Comparison of ENCODE assay signal across 8 mouse cellular contexts in the genomic region with DNA sequence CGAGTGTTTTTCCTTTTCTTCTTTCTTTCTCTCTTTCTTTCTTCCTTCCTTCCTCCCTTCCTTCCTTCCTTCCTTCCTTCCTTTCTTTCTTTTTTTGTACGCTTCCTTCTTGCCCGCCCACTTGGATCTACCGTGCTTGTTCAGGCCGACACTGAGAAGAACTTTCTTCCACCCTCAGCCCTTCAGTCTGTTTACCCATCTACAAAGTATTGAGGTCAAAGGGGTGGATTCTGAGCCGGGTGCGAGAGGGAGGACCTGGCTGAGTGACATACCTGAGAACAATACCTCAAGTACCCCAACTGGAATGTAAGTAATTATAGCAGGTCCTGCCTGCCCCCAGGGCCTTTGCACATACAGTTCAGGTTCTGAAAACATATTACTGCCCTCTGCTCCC. TPM values are rescaled to one million over a fixed set of nuclear protein-coding genes. Genes with fewer than 3 reads are reported as not detected.
DNase-seq lines count a peak whose midpoint lies in the region; ATAC-seq and TF ChIP-seq lines count a peak whose summit lies in the region.

No protein-coding gene starts in this region.

- peaks cover 23% of the 10 kb centered on the region for H3K27me3 ChIP-seq in heart, embryonic 12.5 days (replicated peaks)
- H3K27me3 ChIP-seq in CH12.LX (replicated peaks) = no peaks in the 10 kb centered on the region
- no peaks in the 10 kb centered on the region for H3K27me3 ChIP-seq in forebrain, postnatal 0 days (ENCODE audit: insufficient read depth, low read length)
- H3K27me3 ChIP-seq in lung, embryonic 16.5 days (ENCODE audit: control insufficient read depth, insufficient read depth, low read depth, low read length) = no peaks in the 10 kb centered on the region

- peaks cover 12% of the 10 kb centered on the region; the same call in 1 of the 2 replicates for H3K79me2 ChIP-seq in CH12.LX (replicated peaks; ENCODE audit: control insufficient read depth, extremely low read depth, insufficient read depth, poor library complexity, severe bottlenecking)

- no peak for ATAC-seq in heart, embryonic 12.5 days (ENCODE audit: insufficient number of reproducible peaks, low FRiP score)
- no peak for ATAC-seq in forebrain, postnatal 0 days
- ATAC-seq in lung, embryonic 16.5 days (ENCODE audit: low read depth) = peak; percentile 10; the same call in 1 of the 2 replicates

- TF ChIP-seq EP300 in CH12.LX (IDR thresholded peaks at IDR 0.05; ENCODE audit: low read length) = no peak

- peaks cover 20% of the 10 kb centered on the region for H3K36me3 ChIP-seq in heart, embryonic 12.5 days
- H3K36me3 ChIP-seq in CH12.LX (replicated peaks in 1 of 2; ENCODE audit: control insufficient read depth in 1 of 2, insufficient read depth in 1 of 2, low read length in 1 of 2) = peaks cover 9 to 20% of the 10 kb centered on the region in 2 experiments
- peaks cover 21% of the 10 kb centered on the region for H3K36me3 ChIP-seq in forebrain, postnatal 0 days (ENCODE audit: insufficient read depth)
- H3K36me3 ChIP-seq in lung, embryonic 16.5 days (ENCODE audit: control insufficient read depth, insufficient read depth, low read length) = 0 out of 2 replicates have a peak, but pooled peaks cover 3% of the 10 kb centered on the region

- TF ChIP-seq POLR2A in CH12.LX (IDR thresholded peaks at IDR 0.05; ENCODE audit: low read depth, low read length) = no peak

- dilution Hi-C loops in CH12.LX (cut with MboI; ENCODE audit: extremely low pct_ligation_motif_present, extremely low pct_unique_long_range_greater_than_20kb, low sequenced_read_pairs) = no loop called here

- H3K4me3 ChIP-seq in heart, embryonic 12.5 days = peak overlapping the region; percentile 76
- H3K4me3 ChIP-seq in CH12.LX (replicated peaks in 1 of 3; ENCODE audit: low read depth in 2 of 3, low read length in 2 of 3, poor library complexity in 1 of 3) = peak overlapping the region in 2 of 3 experiments; percentile 24 to 39
- peak overlapping the region; percentile 79 for H3K4me3 ChIP-seq in forebrain, postnatal 0 days (ENCODE audit: low read depth, low read length)
- H3K4me3 ChIP-seq in lung, embryonic 16.5 days (ENCODE audit: low read length) = peak overlapping the region; percentile 80

- H3K4me2 ChIP-seq in heart, embryonic 12.5 days = peak overlapping the region; percentile 92
- 0 out of 2 replicates have a peak overlapping the region, but pooled peaks have one; percentile 58 for H3K4me2 ChIP-seq in CH12.LX (ENCODE audit: insufficient read depth, low read depth, poor library complexity, severe bottlenecking)
- peak overlapping the region; percentile 60 for H3K4me2 ChIP-seq in forebrain, postnatal 0 days (ENCODE audit: low read depth)
- H3K4me2 ChIP-seq in lung, embryonic 16.5 days (ENCODE audit: low read depth, low read length) = peak overlapping the region; percentile 82; the same call in 1 of the 2 replicates

- TF ChIP-seq RAD21 in CH12.LX (IDR thresholded peaks at IDR 0.05; ENCODE audit: low read depth, low read length) = no peak

- in situ Hi-C loops in CH12.LX (cut with MboI; ENCODE audit: low pct_ligation_motif_present, low pct_unique_long_range_greater_than_20kb, low sequenced_read_pairs) = loop anchor here (5.0 kb wide), 1 partner anchor 36 kb away; no protein-coding TSS in a partner anchor

- no peak for DNase-seq in heart, adult 8-10 months (ENCODE audit: low spot score)
- DNase-seq in CH12.LX (ENCODE audit: extremely low read depth) = no peak
- DNase-seq in forebrain, postnatal 0 days = no peak
- no peak for DNase-seq in layer of hippocampus, postnatal 25 days (ENCODE audit: extremely low spot score in 1 of 2, low spot score in 1 of 2)
- no peak for DNase-seq in frontal cortex, postnatal 14 days (ENCODE audit: low spot score in 2 of 2)
- DNase-seq in thymus, postnatal 10 days (ENCODE audit: low spot score in 2 of 2) = no peak

- no peak for TF ChIP-seq CTCF in CH12.LX (conservative IDR thresholded peaks at IDR 0.05 in 1 of 2, IDR thresholded peaks at IDR 0.05 in 1 of 2; ENCODE audit: low read depth in 2 of 2, low read length in 2 of 2)
- TF ChIP-seq CTCF in forebrain, postnatal 0 days (IDR thresholded peaks at IDR 0.05; ENCODE audit: low read depth) = no peak

- H3K9me3 ChIP-seq in heart, embryonic 12.5 days (replicated peaks) = no peaks in the 10 kb centered on the region
- no peaks in the 10 kb centered on the region for H3K9me3 ChIP-seq in CH12.LX (replicated peaks; ENCODE audit: low read length)
- H3K9me3 ChIP-seq in forebrain, postnatal 0 days (ENCODE audit: low read length) = no peaks in the 10 kb centered on the region
- H3K9me3 ChIP-seq in lung, embryonic 16.5 days (ENCODE audit: control insufficient read depth, low read length) = no peaks in the 10 kb centered on the region

- 31% methylated on average over 7 of the region's 7 CpGs for WGBS in heart, embryonic 12.5 days
- 9% methylated on average over 7 of the region's 7 CpGs for WGBS in forebrain, postnatal 0 days
- 5% methylated on average over 7 of the region's 7 CpGs for WGBS in lung, embryonic 16.5 days

- H3K4me1 ChIP-seq in heart, embryonic 12.5 days (replicated peaks) = peaks cover 19% of the 10 kb centered on the region
- H3K4me1 ChIP-seq in CH12.LX (ENCODE audit: control insufficient read depth in 1 of 2, insufficient read depth in 2 of 2) = peaks cover 13 to 35% of the 10 kb centered on the region in 2 experiments
- H3K4me1 ChIP-seq in forebrain, postnatal 0 days (ENCODE audit: insufficient read depth) = peaks cover 5% of the 10 kb centered on the region; the same call in 1 of the 2 replicates
- peaks cover 16% of the 10 kb centered on the region for H3K4me1 ChIP-seq in lung, embryonic 16.5 days (replicated peaks; ENCODE audit: control insufficient read depth, insufficient read depth, low read length)

- no peak overlapping the region for H3K27ac ChIP-seq in heart, embryonic 12.5 days (ENCODE audit: poor library complexity, severe bottlenecking)
- no peak overlapping the region for H3K27ac ChIP-seq in CH12.LX (ENCODE audit: insufficient read depth, low read depth)
- no peak overlapping the region; the same call in 1 of the 2 replicates for H3K27ac ChIP-seq in forebrain, postnatal 0 days (ENCODE audit: low read depth, low read length)
- peak overlapping the region; percentile 26; the same call in 1 of the 2 replicates for H3K27ac ChIP-seq in lung, embryonic 16.5 days (ENCODE audit: low read length)

- H3K9ac ChIP-seq in heart, embryonic 12.5 days = no peak overlapping the region
- no peak overlapping the region; the same call in 1 of the 2 replicates for H3K9ac ChIP-seq in CH12.LX (ENCODE audit: insufficient read depth, low read depth)
- H3K9ac ChIP-seq in forebrain, postnatal 0 days = peak overlapping the region; percentile 98; the same call in 1 of the 2 replicates
- peak overlapping the region; percentile 89 for H3K9ac ChIP-seq in lung, embryonic 16.5 days (ENCODE audit: low read length)

RNA-seq across cellular contexts. Expression of a gene that starts 0.4 kb away (rescaled TPM):
- 2.7 and 3.8 TPM in 2 replicates for polyA plus RNA-seq in heart, embryonic 12.5 days (2016; fragmentation: Nextera tagmentation; extraction: Ambion mirVana)
- total RNA-seq in heart, adult 8-10 months (2022) = 10 to 100 TPM; 14.1 to 17.3 (median 16.1) TPM
- total RNA-seq in CH12.LX (2012; rRNA removed) (5.5 and 6.7 TPM in 2 replicates), CH12.LX (2014; rRNA removed) (1.8 and 1.9 TPM in 2 replicates)
- 1.8 and 2.1 TPM in 2 replicates for polyA plus RNA-seq in CH12.LX (2012; ENCODE audit: insufficient read length, low read depth)
- 76.5 and 82.2 TPM in 2 replicates for total RNA-seq in forebrain, postnatal 0 days (2014; rRNA removed)
- 5.9 and 7.7 TPM in 2 replicates for polyA plus RNA-seq in forebrain, postnatal 0 days (2015; fragmentation: Nextera tagmentation; extraction: Ambion mirVana)
- polyA plus RNA-seq in lung, embryonic 16.5 days (2015; fragmentation: Nextera tagmentation; extraction: Ambion mirVana) = 0.79 and 1.0 TPM in 2 replicates
- 10 to 100 TPM; 53.5 to 58.0 TPM for total RNA-seq in layer of hippocampus, postnatal 25 days (2021)

RNA-seq across cellular contexts. Expression of a gene that starts 1.8 kb away (rescaled TPM):
- polyA plus RNA-seq in heart, embryonic 12.5 days (2016; fragmentation: Nextera tagmentation; extraction: Ambion mirVana) = 11.6 and 12.8 TPM in 2 replicates
- total RNA-seq in heart, adult 8-10 months (2022) = 10 to 100 TPM; 17.5 to 22.2 (median 19.0) TPM
- total RNA-seq in CH12.LX (2012; rRNA removed) (26.7 and 29.0 TPM in 2 replicates), CH12.LX (2014; rRNA removed) (19.5 and 20.7 TPM in 2 replicates)
- 17.4 and 21.6 TPM in 2 replicates for polyA plus RNA-seq in CH12.LX (2012; ENCODE audit: insufficient read length, low read depth)
- total RNA-seq in forebrain, postnatal 0 days (2014; rRNA removed) = 23.6 and 33.6 TPM in 2 replicates
- 6.9 and 9.4 TPM in 2 replicates for polyA plus RNA-seq in forebrain, postnatal 0 days (2015; fragmentation: Nextera tagmentation; extraction: Ambion mirVana)
- polyA plus RNA-seq in lung, embryonic 16.5 days (2015; fragmentation: Nextera tagmentation; extraction: Ambion mirVana) = 16.1 and 17.4 TPM in 2 replicates
- total RNA-seq in layer of hippocampus, postnatal 25 days (2021) = 10 to 100 TPM; 28.4 to 36.4 TPM

RNA-seq across cellular contexts. Expression of a gene that starts 17.1 kb away (rescaled TPM):
- 85.4 and 89.9 TPM in 2 replicates for polyA plus RNA-seq in heart, embryonic 12.5 days (2016; fragmentation: Nextera tagmentation; extraction: Ambion mirVana)
- total RNA-seq in heart, adult 8-10 months (2022) = 10 to 100 TPM; 31.0 to 37.7 (median 33.8) TPM
- total RNA-seq in CH12.LX (2012; rRNA removed) = 59.3 and 62.8 TPM in 2 replicates
- total RNA-seq in CH12.LX (2014; rRNA removed) = 49.8 and 57.4 TPM in 2 replicates
- polyA plus RNA-seq in CH12.LX (2012; ENCODE audit: insufficient read length, low read depth) = 65.8 and 78.1 TPM in 2 replicates
- total RNA-seq in forebrain, postnatal 0 days (2014; rRNA removed) = 179 and 184 TPM in 2 replicates
- 274 and 283 TPM in 2 replicates for polyA plus RNA-seq in forebrain, postnatal 0 days (2015; fragmentation: Nextera tagmentation; extraction: Ambion mirVana)
- polyA plus RNA-seq in lung, embryonic 16.5 days (2015; fragmentation: Nextera tagmentation; extraction: Ambion mirVana) = 91.9 and 96.3 TPM in 2 replicates
- 10 to 100 TPM; 95.6 to 97.2 TPM for total RNA-seq in layer of hippocampus, postnatal 25 days (2021)

RNA-seq across cellular contexts. Expression of a gene that starts 21.4 kb away (rescaled TPM):
- 172 and 175 TPM in 2 replicates for polyA plus RNA-seq in heart, embryonic 12.5 days (2016; fragmentation: Nextera tagmentation; extraction: Ambion mirVana)
- total RNA-seq in heart, adult 8-10 months (2022) = 100 to 1,000 TPM; 114 to 128 (median 119) TPM
- total RNA-seq in CH12.LX (2012; rRNA removed) = 150 and 180 TPM in 2 replicates
- total RNA-seq in CH12.LX (2014; rRNA removed) = 80.1 and 94.4 TPM in 2 replicates
- 123 and 133 TPM in 2 replicates for polyA plus RNA-seq in CH12.LX (2012; ENCODE audit: insufficient read length, low read depth)
- total RNA-seq in forebrain, postnatal 0 days (2014; rRNA removed) = 75.0 and 80.5 TPM in 2 replicates
- 145 and 184 TPM in 2 replicates for polyA plus RNA-seq in forebrain, postnatal 0 days (2015; fragmentation: Nextera tagmentation; extraction: Ambion mirVana)
- 136 and 151 TPM in 2 replicates for polyA plus RNA-seq in lung, embryonic 16.5 days (2015; fragmentation: Nextera tagmentation; extraction: Ambion mirVana)
- 10 to 100 TPM; 49.9 to 54.7 TPM for total RNA-seq in layer of hippocampus, postnatal 25 days (2021)

RNA-seq across cellular contexts. Expression of a gene that starts 22.7 kb away (rescaled TPM):
- polyA plus RNA-seq in heart, embryonic 12.5 days (2016; fragmentation: Nextera tagmentation; extraction: Ambion mirVana) = 35.4 and 36.7 TPM in 2 replicates
- total RNA-seq in heart, adult 8-10 months (2022) = 10 to 100 TPM; 21.4 to 29.6 (median 24.8) TPM
- 28.2 and 33.2 TPM in 2 replicates for total RNA-seq in CH12.LX (2012; rRNA removed)
- total RNA-seq in CH12.LX (2014; rRNA removed) = 8.5 and 8.9 TPM in 2 replicates
- polyA plus RNA-seq in CH12.LX (2012; ENCODE audit: insufficient read length, low read depth) = 5.2 and 6.0 TPM in 2 replicates
- 187 and 210 TPM in 2 replicates for total RNA-seq in forebrain, postnatal 0 days (2014; rRNA removed)
- polyA plus RNA-seq in forebrain, postnatal 0 days (2015; fragmentation: Nextera tagmentation; extraction: Ambion mirVana) = 168 and 169 TPM in 2 replicates
- polyA plus RNA-seq in lung, embryonic 16.5 days (2015; fragmentation: Nextera tagmentation; extraction: Ambion mirVana) = 36.7 and 37.8 TPM in 2 replicates
- 100 to 1,000 TPM; 235 to 284 TPM for total RNA-seq in layer of hippocampus, postnatal 25 days (2021)

Comparison
In these comparisons a context has a peak if more than half of its experiments do, and no peak if none do; other contexts are left out.
1. H3K9ac ChIP-seq: peak in forebrain, postnatal 0 days (single experiment) and lung, embryonic 16.5 days (single experiment); none in heart, embryonic 12.5 days (single experiment) and CH12.LX (single experiment).
2. Peak in every context shown above with its lines, with median percentiles within 50 percentile points of each other: H3K4me2 ChIP-seq and H3K4me3 ChIP-seq.